Mouse (Mus musculus): ENCODE measurements around the gene Aspscr1. TPM values are rescaled to one million over a fixed set of nuclear protein-coding genes. Genes with fewer than 3 reads are reported as not detected.

Aspscr1 gene
- polyA plus RNA-seq, 1 experiment = 83.0 TPM

DNA sequence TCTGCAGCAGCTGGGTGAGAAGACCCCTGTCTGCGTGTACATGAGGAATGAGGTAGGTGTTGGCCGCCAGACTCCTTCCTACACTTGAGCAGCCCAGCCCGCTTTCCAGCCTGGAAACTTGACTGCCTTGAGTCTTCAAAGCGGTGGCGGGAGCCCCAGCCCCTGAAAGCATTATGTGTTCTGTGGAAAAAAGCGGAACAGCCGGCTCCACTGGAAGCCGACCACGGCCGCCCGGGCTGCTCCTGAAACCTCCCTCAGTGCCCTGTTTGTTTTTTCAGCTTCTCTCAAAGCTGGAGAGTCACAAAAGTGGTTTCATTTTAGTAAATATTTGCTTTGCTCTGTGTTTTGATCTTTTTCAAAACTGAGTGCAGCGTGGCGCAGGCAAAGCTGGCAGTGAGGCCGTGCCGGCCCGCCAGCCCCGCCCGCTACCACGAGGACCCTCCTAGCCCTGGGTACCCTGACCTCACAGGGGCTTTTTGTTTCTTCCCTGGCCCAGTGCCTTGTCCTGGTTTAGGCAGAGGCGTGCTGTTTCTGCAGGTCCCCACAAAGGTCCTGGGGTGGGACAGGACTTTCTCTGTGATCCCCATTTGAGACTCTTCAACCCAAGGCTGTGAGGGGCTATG lies 14.0 kb downstream of the Aspscr1 start:
- TF ChIP-seq CTCF (IDR thresholded peaks at IDR 0.05; ENCODE audit: borderline replicate concordance, extremely low read depth, insufficient read depth, insufficient read length) (no peak), POLR2A (IDR thresholded peaks at IDR 0.05; ENCODE audit: borderline replicate concordance, extremely low read depth, insufficient read depth, insufficient read length, poor library complexity, severe bottlenecking) (no peak)
- DNase-seq (ENCODE audit: low read depth) = no peak

DNA sequence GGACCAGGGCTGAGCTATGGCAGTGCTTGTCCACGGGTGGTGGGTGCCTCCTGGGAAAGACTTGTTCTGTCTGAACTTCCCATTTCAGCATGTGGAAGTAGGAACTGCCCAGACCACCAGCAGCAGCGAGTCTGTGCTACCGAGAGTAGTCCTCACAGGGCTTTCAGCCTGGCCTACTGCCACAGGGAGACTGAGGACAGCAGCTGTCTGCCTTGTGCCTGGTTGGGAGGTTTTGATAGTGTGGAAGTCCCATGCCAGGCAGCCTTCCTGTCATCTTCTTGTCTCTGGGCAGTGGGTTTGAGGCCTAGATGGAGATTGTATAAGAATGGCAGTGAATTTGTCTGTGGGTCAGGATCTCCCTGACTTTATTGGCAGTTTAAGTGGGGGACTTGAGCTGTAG lies 16.6 kb downstream of the Aspscr1 start:
- DNase-seq (ENCODE audit: low read depth) = no peak
- no peak for TF ChIP-seq CTCF (IDR thresholded peaks at IDR 0.05; ENCODE audit: borderline replicate concordance, extremely low read depth, insufficient read depth, insufficient read length)
- no peak for TF ChIP-seq POLR2A (IDR thresholded peaks at IDR 0.05; ENCODE audit: borderline replicate concordance, extremely low read depth, insufficient read depth, insufficient read length, poor library complexity, severe bottlenecking)

DNA sequence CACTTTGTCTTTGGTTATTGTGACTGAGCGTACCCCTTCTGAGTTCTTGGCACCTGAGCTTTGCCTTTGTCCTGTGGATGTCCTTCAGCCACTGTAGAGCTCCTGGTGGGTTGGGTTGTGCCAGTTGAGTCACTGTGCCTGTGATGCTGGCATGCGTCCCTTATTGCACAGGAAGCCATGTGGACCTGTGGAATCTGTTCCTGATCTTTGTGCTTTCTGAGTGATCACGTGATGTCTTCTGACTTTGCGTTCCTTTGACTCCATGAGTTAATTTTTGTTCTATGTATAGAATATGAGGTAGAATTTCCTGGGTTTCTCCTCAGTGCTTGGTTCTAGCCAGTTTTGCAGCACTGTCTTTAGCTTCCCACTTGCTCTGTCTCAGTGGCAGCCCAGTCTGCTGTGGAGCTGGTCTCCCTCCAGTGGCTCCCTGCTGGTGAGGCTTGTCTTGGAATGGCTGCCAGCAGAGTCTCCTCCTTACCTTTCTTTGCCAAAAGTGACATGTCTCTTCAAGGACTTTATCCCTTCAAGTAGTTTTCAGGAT lies 19.8 kb downstream of the Aspscr1 start:
- TF ChIP-seq POLR2A (IDR thresholded peaks at IDR 0.05; ENCODE audit: borderline replicate concordance, extremely low read depth, insufficient read depth, insufficient read length, poor library complexity, severe bottlenecking) (no peak), CTCF (IDR thresholded peaks at IDR 0.05; ENCODE audit: borderline replicate concordance, extremely low read depth, insufficient read depth, insufficient read length) (no peak)
- no peak for DNase-seq (ENCODE audit: low read depth)

DNA sequence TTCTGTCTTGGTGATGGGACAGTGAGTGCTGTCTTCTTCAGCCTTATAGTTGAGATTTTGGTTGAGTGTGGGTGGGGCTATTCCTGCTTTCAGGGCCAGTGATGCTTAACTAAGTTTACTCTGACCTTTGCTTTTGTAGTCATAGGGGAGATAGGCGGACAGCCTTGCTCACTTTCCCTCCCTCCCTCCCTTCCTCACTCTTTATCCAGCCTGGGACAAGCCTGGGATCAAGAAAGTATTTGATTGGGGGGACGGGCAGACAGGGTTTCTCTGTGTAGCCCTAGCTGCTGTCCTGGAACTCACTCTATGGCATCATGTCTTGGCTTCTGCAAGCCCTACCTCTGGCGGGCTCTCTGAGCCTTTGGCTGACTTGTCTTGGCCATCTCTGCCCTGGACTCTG lies 20.7 kb downstream of the Aspscr1 start:
- DNase-seq (ENCODE audit: low read depth) = no peak
- TF ChIP-seq CTCF (IDR thresholded peaks at IDR 0.05; ENCODE audit: borderline replicate concordance, extremely low read depth, insufficient read depth, insufficient read length) = no peak
- TF ChIP-seq POLR2A (IDR thresholded peaks at IDR 0.05; ENCODE audit: borderline replicate concordance, extremely low read depth, insufficient read depth, insufficient read length, poor library complexity, severe bottlenecking) = no peak

DNA sequence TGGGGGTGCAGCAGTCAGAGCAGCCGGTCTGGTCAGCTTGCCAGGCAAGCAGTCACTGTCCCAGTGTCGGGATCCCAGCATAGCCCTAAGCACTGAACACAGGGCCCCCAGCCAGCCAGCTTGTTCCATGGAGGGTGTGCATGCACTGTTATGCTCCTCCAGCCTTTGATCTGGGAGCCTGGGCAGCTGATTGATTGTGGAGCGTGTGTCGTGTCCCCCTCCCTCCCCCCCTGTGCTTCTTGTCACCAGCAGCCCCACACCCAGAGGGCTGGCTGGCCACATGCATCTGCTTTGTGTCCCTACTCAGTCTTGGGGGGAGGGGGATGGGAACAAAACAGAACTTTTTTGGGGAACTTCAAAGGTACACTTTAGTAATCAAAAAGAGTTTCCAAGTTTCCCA lies 22.4 kb downstream of the Aspscr1 start:
- peak; percentile 77 for DNase-seq (ENCODE audit: low read depth)
- TF ChIP-seq POLR2A (IDR thresholded peaks at IDR 0.05; ENCODE audit: borderline replicate concordance, extremely low read depth, insufficient read depth, insufficient read length, poor library complexity, severe bottlenecking) (no peak), CTCF (IDR thresholded peaks at IDR 0.05; ENCODE audit: borderline replicate concordance, extremely low read depth, insufficient read depth, insufficient read length) (no peak)

DNA sequence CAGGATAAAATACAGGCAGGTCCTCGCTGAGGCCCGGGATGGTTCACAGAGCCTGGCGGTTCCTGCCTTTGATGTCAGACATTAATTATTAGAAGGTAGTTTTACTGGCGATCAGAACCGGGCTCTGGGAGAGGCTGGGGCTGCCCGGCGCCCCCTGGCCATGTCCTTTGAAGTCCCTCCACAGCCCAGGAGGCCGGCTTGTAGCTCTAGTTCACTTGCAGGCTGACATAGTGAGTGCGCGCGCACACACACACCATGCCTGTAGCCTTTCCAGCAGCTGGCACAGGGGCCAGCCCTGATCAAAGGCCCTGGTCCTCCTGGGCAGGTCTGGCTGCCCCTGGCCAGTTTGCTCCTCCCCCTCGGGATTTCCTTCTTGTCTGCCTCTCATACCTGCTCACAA lies 22.9 kb downstream of the Aspscr1 start:
- peak; percentile 57 for DNase-seq (ENCODE audit: low read depth)
- TF ChIP-seq POLR2A (IDR thresholded peaks at IDR 0.05; ENCODE audit: borderline replicate concordance, extremely low read depth, insufficient read depth, insufficient read length, poor library complexity, severe bottlenecking) (no peak), CTCF (IDR thresholded peaks at IDR 0.05; ENCODE audit: borderline replicate concordance, extremely low read depth, insufficient read depth, insufficient read length) (no peak)

DNA sequence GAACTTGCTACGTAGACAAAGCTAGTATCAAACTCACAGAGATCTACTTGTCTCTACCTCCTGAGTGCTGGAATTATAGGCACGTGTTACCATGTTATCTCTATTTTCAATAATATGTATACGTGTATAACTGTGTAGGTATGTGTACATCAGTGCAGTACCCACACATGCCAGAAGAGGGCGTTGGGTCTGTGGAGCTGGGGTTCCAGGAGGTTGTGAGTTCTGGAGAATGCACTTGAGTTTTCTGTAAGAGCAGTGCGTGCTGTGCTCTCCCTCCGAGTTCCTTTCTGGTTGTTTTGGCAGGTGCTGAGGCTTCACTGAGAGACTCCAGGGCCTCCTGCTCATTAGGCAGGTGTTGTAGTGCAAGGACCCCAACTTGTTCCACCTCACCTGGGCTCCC lies 23.8 kb downstream of the Aspscr1 start:
- no peak for DNase-seq (ENCODE audit: low read depth)
- TF ChIP-seq POLR2A (IDR thresholded peaks at IDR 0.05; ENCODE audit: borderline replicate concordance, extremely low read depth, insufficient read depth, insufficient read length, poor library complexity, severe bottlenecking) (no peak), CTCF (IDR thresholded peaks at IDR 0.05; ENCODE audit: borderline replicate concordance, extremely low read depth, insufficient read depth, insufficient read length) (peak; percentile 30; the same call in 1 of the 2 replicates)

DNA sequence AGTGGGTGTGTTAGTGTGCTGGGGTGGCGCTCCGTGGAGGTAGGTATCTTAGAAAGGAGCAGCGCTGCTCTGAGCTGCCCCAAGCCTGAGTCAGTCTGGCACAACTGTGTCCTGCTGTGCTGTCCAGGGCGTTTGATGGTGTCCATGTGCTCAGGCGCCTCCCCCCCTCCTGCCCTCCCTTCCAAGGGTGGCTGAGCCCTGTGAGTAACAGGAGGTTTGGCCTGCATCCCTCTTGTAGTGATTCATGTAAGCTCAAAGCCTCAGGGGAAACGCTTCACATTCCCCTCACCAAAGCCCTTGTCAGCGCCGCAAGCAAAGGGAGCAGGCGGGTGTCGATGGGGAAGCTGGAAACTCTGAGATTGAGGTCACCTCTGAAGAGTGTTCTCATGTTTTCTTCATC lies 25.0 kb downstream of the Aspscr1 start:
- TF ChIP-seq POLR2A (IDR thresholded peaks at IDR 0.05; ENCODE audit: borderline replicate concordance, extremely low read depth, insufficient read depth, insufficient read length, poor library complexity, severe bottlenecking) = no peak
- no peak for TF ChIP-seq CTCF (IDR thresholded peaks at IDR 0.05; ENCODE audit: borderline replicate concordance, extremely low read depth, insufficient read depth, insufficient read length)
- no peak for DNase-seq (ENCODE audit: low read depth)

DNA sequence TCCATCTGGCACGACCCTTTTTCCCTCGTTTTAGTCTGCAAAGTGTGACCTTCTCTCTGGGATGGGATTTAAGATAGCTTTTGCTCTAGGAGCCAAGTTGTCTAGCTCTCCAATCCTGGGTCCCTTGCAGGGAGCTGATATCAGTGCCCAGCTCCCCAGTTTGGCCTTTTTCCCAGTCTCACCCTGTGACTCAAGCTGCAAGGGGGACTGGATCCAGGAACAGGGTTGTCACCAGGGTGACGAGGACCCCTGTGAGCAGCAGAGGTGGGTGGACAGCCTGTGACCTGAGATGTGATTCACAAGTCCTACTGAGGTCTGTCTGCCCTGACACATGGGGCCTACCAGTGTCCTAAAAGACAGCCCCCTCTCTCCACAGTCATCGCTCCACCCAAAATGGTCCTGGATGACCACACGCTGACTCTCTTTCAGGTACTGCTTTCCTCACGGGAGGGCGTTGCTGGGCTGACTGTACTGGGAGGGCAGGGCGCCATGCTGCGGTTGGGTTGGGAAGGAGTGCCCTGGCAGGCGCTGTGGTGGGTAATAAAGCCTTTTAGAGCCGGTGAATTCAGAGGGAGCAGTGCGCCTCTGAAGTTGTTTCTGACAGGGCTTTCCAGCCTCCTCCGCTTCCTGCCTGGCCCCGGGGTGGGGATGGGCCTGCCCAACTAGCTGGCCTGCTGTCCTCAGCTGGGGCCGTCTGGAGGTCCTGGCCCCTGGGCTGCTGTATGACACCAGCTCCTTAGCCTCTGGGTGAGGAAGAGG lies 31.1 kb downstream of the Aspscr1 start:
- TF ChIP-seq CTCF (IDR thresholded peaks at IDR 0.05; ENCODE audit: borderline replicate concordance, extremely low read depth, insufficient read depth, insufficient read length) (no peak), POLR2A (IDR thresholded peaks at IDR 0.05; ENCODE audit: borderline replicate concordance, extremely low read depth, insufficient read depth, insufficient read length, poor library complexity, severe bottlenecking) (no peak)

DNA sequence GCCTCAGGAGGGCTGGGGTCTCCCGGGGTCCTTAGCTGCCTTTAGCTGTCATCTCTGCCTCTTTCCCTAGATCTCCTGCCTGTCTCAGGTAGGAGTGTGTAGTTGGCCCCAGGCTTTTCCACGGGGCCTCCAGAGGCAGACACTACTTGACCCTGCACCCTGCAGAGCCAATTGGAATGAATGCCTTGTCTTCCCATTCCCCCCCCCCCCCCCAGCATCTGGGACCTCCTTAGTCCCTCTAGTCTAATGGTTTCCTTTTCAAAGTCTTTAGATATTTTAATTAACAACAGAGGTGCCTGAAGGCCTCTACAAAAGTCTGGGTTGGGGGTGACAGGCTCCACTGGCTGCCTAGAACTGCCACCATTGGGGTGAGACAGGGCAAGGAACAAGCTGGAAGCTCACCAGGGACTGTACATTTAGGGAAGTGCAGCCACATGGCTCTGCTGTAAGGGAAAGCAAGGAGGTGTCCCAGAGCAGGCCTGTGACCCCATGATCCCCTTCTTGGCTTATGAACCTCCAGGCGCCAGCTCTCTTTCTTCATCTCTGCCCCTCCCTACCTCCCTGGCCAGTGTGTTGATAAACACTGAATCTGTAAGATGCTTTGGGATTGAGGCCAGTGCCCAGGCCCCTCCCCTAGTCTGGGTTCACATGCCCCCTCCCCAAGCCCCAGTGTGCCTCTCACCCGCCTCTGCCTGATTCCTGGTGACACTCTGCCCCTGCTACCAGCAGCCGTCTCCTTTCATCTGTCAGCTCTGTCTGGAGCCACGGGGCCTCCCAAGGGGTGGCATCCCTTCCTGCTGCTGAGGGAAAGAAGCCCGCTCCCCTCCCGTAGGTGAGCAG lies 31.9 kb downstream of the Aspscr1 start:
- TF ChIP-seq CTCF (IDR thresholded peaks at IDR 0.05; ENCODE audit: borderline replicate concordance, extremely low read depth, insufficient read depth, insufficient read length) (no peak), POLR2A (IDR thresholded peaks at IDR 0.05; ENCODE audit: borderline replicate concordance, extremely low read depth, insufficient read depth, insufficient read length, poor library complexity, severe bottlenecking) (no peak)
- peak; percentile 39 for DNase-seq (ENCODE audit: low read depth)

More for the DNA sequence above, 31.1 kb downstream of the Aspscr1 start:
- DNase-seq (ENCODE audit: low read depth) = no peak

DNA sequence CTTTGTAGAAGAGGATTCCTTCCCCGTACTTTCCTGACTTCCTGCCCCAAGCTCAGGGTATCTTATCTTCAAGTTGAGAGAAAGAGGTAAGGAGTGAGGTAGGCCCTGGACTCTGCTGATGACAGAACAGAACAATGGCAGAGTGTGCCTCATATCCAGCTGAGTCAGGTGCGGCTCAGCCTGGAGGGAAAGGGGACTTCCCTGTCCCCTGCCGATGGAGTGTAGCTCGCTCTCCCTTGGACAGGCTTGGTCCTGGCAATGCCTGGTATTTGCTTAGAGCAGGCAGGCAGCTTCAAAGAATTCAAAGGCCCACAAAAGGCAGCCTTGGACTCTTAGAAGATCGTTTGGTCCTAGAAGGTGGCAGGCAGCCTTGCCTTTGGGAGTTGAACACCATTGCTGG lies 33.3 kb downstream of the Aspscr1 start:
- TF ChIP-seq CTCF (IDR thresholded peaks at IDR 0.05; ENCODE audit: borderline replicate concordance, extremely low read depth, insufficient read depth, insufficient read length) = no peak
- DNase-seq (ENCODE audit: low read depth) = no peak

Measured in brain, embryonic 14.5 days (tissue).